Mouse (Mus musculus) adrenal gland, postnatal 36 days (tissue): ENCODE results near the gene Adgrl3. TPM values are rescaled to one million over a fixed set of nuclear protein-coding genes. Genes with fewer than 3 reads are reported as not detected.
"Not testable (repeated sequence)": the region's sequence is repeated elsewhere in the genome, so short reads cannot be mapped to it uniquely, and the experiment has no call there.

Source experiments
- DNase-seq, 2 experiments: peaks; one replicate each; pipeline ENCODE4 v3.0.0; 2021; ENCODE audit warnings: mixed read lengths in 1 of 2
- total RNA-seq, 2 experiments: library from RNA; stranded (reverse); gene quantifications; 2 replicates each; pipeline ENCODE4 v1.2.3; 2021

Adgrl3 gene
- total RNA-seq, 2 experiments from 2014 or later: 3.9 to 4.2 TPM

DNA sequence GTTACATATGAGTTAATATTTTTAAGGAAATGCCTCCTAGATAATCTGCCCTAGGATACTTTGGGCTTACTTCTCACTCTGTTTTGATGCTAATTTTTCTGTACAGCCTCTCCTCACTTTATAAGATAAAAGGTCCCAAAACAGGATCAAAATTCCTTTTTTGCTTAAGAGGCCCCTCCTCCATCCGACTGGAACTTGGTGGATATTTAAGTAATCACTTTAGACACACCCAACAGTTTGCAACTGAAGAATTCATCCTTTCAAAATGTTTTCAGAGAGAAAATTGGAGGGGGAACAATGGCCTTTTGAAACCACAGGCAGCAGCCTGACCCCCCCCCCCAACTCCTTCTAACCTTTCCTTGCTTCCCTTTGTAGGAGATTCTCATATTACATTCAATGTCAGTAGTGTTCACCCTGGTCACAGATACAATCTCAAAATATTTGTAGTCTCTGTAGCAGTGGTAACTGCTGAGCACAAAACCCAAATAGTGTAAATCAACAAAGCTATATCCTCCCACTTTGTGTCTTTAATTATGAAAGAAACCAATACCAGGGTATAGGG is 385.7 kb downstream of the Adgrl3 start:
- no peak for DNase-seq

DNA sequence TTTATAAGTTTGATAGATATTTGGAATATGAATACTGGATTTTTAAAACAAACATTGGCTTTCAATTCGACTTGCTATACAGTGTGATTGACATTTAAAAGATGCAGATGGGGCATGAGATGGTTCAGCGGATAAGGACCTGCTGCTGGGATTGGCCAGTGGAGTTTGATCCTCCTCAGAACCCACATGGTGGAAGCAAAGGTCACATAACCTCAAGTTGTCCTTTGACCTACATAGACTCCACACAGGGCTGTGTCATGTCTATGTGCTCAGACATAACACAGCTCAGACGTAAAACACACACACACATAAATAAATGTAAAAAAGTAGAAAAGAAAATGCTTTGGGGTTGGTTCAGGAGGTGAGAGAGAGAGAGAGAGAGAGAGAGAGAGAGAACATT is 397.4 kb downstream of the Adgrl3 start:
- no peak for DNase-seq

GRCm38 (mm10) chr5:81427393-81427792 is 407.5 kb downstream of the Adgrl3 start:
- DNase-seq: no peak

- DNase-seq: no peak
These were observed 416.4 kb downstream of the Adgrl3 start for GRCm38 (mm10) chr5:81436375-81436774.

DNA sequence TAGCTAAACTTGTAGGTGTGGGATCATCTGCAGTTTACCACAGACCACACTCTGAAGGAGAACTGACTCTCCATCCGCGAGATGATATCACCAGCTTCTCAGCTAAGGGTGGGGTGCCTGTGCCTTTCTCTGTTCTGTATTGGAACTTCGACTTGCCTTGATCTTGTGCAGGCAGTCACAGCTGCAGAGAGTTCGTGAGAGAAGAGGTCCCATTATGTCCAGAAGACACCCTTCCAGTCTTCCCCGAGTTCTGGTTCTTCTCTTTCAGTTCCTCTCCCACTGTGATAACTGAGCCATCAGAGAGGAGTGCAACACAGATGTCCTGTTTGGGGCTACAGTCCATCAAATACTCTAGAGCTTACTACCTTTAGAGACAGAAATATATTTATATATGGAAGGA is 422.2 kb downstream of the Adgrl3 start:
- DNase-seq: no peak

DNA sequence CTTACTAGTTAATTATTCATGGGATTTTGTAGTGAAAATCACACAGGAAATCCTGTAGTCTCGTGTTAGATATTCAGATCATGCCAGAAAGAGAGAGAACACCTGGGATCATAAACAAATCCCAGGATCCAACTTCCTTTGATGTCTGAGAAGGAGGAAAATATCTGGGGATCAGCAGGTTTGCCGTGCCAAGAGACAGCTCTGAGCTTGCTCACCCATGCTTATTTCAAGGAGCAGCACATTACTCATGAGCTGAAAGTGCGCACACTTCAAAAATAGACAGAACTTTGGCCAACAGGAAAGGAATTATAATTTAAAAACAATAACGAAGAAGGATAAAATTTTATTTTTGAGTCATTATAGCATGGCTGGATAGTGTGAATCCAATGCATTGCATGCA is 446.0 kb downstream of the Adgrl3 start:
- no peak for DNase-seq

GRCm38 (mm10) chr5:81474681-81475080 is 454.7 kb downstream of the Adgrl3 start:
- peak in 1 of 2 experiments; percentile 2 for DNase-seq

- no peak for DNase-seq
These were observed 455.5 kb downstream of the Adgrl3 start for GRCm38 (mm10) chr5:81475406-81475805.

GRCm38 (mm10) chr5:81475971-81476606 is 456.2 kb downstream of the Adgrl3 start:
- DNase-seq: no peak

- no peak for DNase-seq
These were observed 461.0 kb downstream of the Adgrl3 start for GRCm38 (mm10) chr5:81480911-81481310.

- DNase-seq: no peak
These were observed 464.0 kb downstream of the Adgrl3 start for GRCm38 (mm10) chr5:81483890-81484289.

- no peak for DNase-seq
These were observed 481.1 kb downstream of the Adgrl3 start for GRCm38 (mm10) chr5:81501076-81501475.

DNA sequence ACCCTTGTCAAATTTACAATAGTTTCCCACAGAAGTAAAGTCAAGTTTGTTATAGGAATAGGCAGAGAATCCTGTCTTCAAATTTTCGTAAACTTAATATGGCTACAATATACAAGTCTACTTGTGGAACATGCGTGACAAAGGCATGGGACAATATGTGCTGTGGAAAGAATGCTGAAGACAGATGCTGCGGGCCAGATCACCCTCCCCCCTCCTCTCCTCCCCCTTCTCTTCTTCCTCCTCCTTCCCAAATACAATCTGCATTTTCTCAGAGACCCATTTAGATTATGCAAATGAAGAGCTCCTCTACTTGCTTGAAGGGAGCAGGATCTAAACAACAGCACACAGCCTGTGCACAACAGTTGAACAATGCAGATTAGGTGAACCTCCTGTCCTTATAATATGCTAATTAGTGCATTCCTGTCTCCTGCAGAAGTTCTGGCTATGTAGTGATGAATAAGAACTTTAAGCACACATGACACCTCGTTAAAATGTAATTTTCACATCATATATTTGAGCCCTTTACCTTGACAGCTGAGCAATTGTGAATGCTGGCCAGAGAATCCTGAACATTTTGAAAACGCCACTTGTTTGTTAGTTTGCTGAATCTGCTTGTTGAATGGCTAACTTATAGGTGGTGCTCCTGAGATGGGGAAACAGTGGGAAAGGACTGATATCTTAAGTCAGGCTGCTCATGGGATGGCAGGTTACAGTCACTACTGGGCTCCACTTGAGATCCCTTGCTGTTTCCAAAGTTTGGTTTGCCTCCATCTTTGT is 499.0 kb downstream of the Adgrl3 start:
- DNase-seq: no peak

- peak; percentile 15 to 53 for DNase-seq
These were observed 499.8 kb downstream of the Adgrl3 start for GRCm38 (mm10) chr5:81519497-81520382.

GRCm38 (mm10) chr5:81522760-81523159 is 502.8 kb downstream of the Adgrl3 start:
- no peak for DNase-seq

GRCm38 (mm10) chr5:81524532-81524961 is 504.6 kb downstream of the Adgrl3 start:
- DNase-seq: no peak

DNA sequence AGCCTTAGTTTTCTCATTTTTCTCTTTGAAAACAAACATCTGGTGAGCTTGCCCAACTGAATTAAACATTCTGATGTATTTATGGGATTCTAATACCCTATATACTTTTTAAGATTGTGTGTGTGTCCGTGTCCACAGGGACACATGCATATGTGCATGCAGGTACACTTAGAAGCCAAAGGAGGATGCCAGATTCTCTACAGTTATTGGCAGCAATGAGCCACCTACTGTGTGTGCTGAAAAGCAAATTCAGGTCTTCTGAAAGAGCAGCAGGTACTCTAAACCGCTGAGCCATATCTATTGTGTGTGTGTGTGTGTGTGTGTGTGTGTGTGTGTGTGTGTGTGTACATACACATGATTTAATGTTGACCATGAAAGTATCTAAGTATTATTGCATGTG is 505.4 kb downstream of the Adgrl3 start:
- DNase-seq: no peak

- peak; percentile 2 to 18 for DNase-seq
These were observed 511.7 kb downstream of the Adgrl3 start for GRCm38 (mm10) chr5:81531639-81532038.

DNA sequence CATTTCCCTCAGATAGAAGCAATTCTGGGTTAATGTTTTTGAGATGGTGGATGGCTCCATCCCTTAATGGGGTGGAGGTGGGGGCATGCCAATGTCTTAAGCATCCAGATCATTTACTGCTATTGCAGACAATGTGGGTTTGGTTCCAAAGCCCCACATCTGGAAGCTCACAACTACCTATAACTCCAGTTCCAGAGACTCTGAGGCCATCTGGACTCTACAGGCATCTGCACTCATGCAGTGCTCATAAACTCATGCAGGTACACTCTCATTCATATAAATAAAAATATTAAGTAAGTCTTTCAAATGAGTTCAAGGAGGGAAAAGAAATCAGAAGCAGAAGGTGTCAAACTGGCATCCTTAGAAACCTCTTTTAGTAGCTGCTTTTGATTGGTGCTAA is 530.3 kb downstream of the Adgrl3 start:
- no peak for DNase-seq

DNA sequence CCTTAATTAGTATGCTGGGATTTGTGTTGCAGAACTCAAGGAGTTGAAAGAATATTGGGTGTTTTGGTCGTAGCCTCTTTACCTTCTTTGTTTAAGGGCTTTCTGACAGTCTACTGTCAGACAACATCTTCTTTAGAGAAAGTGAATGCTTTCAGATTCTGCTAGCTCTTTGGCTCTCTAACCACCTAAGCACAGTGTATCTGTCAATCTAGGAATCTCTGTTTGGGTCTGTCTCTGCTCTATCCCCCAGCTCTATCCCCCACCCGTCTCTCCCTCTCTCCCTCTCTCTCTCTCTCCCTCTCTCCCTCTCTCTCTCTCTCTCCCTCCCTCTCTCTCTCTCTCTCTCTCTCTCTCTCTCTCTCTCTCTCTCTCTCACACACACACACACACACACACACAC is 535.2 kb downstream of the Adgrl3 start:
- not testable (repeated sequence) for DNase-seq

DNA sequence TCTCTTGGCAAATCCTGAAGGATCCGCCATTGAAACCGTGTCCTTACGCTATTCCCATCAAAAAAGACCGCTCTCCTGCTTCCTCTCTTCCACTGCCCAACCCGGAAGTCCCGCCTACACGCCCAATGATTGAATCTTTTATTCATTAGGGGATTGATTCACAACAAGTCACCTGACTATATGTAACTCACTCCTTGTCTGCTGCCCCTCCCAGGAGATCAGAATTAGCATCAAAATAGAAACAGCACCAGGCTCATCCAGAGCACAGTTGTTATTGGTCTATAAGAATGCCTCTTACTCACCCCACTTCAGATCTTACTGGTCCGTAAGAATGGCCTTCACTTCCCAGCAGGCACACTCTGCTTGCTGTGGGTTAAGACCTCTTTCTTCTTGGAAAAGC is 536.1 kb downstream of the Adgrl3 start:
- DNase-seq: no peak

- no peak for DNase-seq
These were observed 539.0 kb downstream of the Adgrl3 start for GRCm38 (mm10) chr5:81558965-81559364.
